Mouse (Mus musculus): ENCODE results near the gene Kctd6. TPM values are rescaled to one million over a fixed set of nuclear protein-coding genes. Genes with fewer than 3 reads are reported as not detected.
"Not testable (repeated sequence)": the region's sequence is repeated elsewhere in the genome, so short reads cannot be mapped to it uniquely, and the experiment has no call there.

Gene Kctd6
- total RNA-seq (2021) = 1 to 10 TPM; 9.0 to 9.3 TPM

- DNase-seq (ENCODE audit: low spot score) = peak; percentile 96
- intact Hi-C loops (cut with DNase I) = loop anchor here (2.0 to 5.0 kb wide), 2 partner anchors 39 to 132 kb away; partner anchors contain the start of gene Rpp14
Observed at GRCm38 (mm10) chr14:8213803-8214224, at the start of gene Kctd6. Kctd6 (plus strand) TSS chr14:8214140.

- intact Hi-C loops (cut with DNase I) = no loop called here
- DNase-seq (ENCODE audit: low spot score) = no peak
Observed at GRCm38 (mm10) chr14:8164463-8164862, 49.5 kb upstream of the Kctd6 start.

- intact Hi-C loops (cut with DNase I) = no loop called here
- DNase-seq (ENCODE audit: low spot score) = peak; percentile 99
Observed at GRCm38 (mm10) chr14:8172507-8173410, 41.2 kb upstream of the Kctd6 start, which contains the start of gene Pdhb. Pdhb (minus strand) TSS chr14:8173025.

GRCm38 (mm10) chr14:8173542-8174250 lies 40.2 kb upstream of the Kctd6 start:
- DNase-seq (ENCODE audit: low spot score) = not testable (repeated sequence)
- intact Hi-C loops (cut with DNase I) = loop anchor here (2.0 kb wide), 1 partner anchor 41 kb away; the partner anchor contains the start of gene Kctd6

- no peak for DNase-seq (ENCODE audit: low spot score)
- intact Hi-C loops (cut with DNase I) = loop anchor here (2.0 kb wide), 1 partner anchor 40 kb away; the partner anchor contains the start of gene Kctd6
Observed at GRCm38 (mm10) chr14:8174634-8175033, 39.3 kb upstream of the Kctd6 start.

GRCm38 (mm10) chr14:8176251-8176650 lies 37.7 kb upstream of the Kctd6 start:
- intact Hi-C loops (cut with DNase I) = no loop called here
- no peak for DNase-seq (ENCODE audit: low spot score)

GRCm38 (mm10) chr14:8180371-8181035 lies 33.4 kb upstream of the Kctd6 start:
- intact Hi-C loops (cut with DNase I) = no loop called here
- no peak for DNase-seq (ENCODE audit: low spot score)

GRCm38 (mm10) chr14:8183330-8183729 lies 30.6 kb upstream of the Kctd6 start:
- DNase-seq (ENCODE audit: low spot score) = no peak
- intact Hi-C loops (cut with DNase I) = no loop called here

GRCm38 (mm10) chr14:8186278-8187045 lies 27.5 kb upstream of the Kctd6 start:
- DNase-seq (ENCODE audit: low spot score) = no peak
- intact Hi-C loops (cut with DNase I) = no loop called here

- intact Hi-C loops (cut with DNase I) = no loop called here
Observed at GRCm38 (mm10) chr14:8190556-8190955, 23.4 kb upstream of the Kctd6 start.

GRCm38 (mm10) chr14:8191331-8191965 lies 22.5 kb upstream of the Kctd6 start:
- intact Hi-C loops (cut with DNase I) = no loop called here
- no peak for DNase-seq (ENCODE audit: low spot score)

More at GRCm38 (mm10) chr14:8190556-8190955, 23.4 kb upstream of the Kctd6 start:
- no peak for DNase-seq (ENCODE audit: low spot score)

- intact Hi-C loops (cut with DNase I) = no loop called here
- DNase-seq (ENCODE audit: low spot score) = no peak
Observed at GRCm38 (mm10) chr14:8192727-8193126, 21.2 kb upstream of the Kctd6 start.

- no peak for DNase-seq (ENCODE audit: low spot score)
- intact Hi-C loops (cut with DNase I) = no loop called here
Observed at GRCm38 (mm10) chr14:8200769-8201168, 13.2 kb upstream of the Kctd6 start.

- intact Hi-C loops (cut with DNase I) = no loop called here
- no peak for DNase-seq (ENCODE audit: low spot score)
Observed at GRCm38 (mm10) chr14:8201715-8202114, 12.2 kb upstream of the Kctd6 start.

- intact Hi-C loops (cut with DNase I) = no loop called here
- no peak for DNase-seq (ENCODE audit: low spot score)
Observed at GRCm38 (mm10) chr14:8206179-8206910, 7.6 kb upstream of the Kctd6 start.

- no peak for DNase-seq (ENCODE audit: low spot score)
- intact Hi-C loops (cut with DNase I) = no loop called here
Observed at GRCm38 (mm10) chr14:8207105-8207504, 6.8 kb upstream of the Kctd6 start.

- intact Hi-C loops (cut with DNase I) = no loop called here
- DNase-seq (ENCODE audit: low spot score) = no peak
Observed at GRCm38 (mm10) chr14:8207543-8207942, 6.4 kb upstream of the Kctd6 start.

- DNase-seq (ENCODE audit: low spot score) = no peak
- intact Hi-C loops (cut with DNase I) = no loop called here
Observed at GRCm38 (mm10) chr14:8208876-8209275, 5.1 kb upstream of the Kctd6 start.
